27 mouse cellular contexts compared by ENCODE assay signal in genomic region chr12:74192552-74192951, GRCm38 (mm10).
DNase-seq lines count a peak whose midpoint lies in the region; ATAC-seq lines count a peak whose summit lies in the region.
"Had no signal": no experiment of that assay in that cellular context is flagged by ENCODE, and none has a peak within 500 bp of the region (broad histone marks: within the 10 kb centered on the region; RNA-seq: fewer than 3 reads in every experiment).

No protein-coding gene starts in this region.

- no peaks in the 10 kb centered on the region for H3K4me1 ChIP-seq in heart, embryonic 11.5 days (ENCODE audit: control insufficient read depth, insufficient read depth, low read length)
- no peaks in the 10 kb centered on the region for H3K4me1 ChIP-seq in intestine, embryonic 15.5 days (replicated peaks)
- H3K4me1 ChIP-seq: embryonic facial prominence, embryonic 12.5 days; heart, embryonic 12.5 days; hindbrain, embryonic 10.5 days; limb, embryonic 10.5 days; liver, embryonic 15.5 days; neural tube, embryonic 12.5 days had no signal

- H3K27me3 ChIP-seq in heart, embryonic 11.5 days (ENCODE audit: control insufficient read depth, insufficient read depth, low read length): no peaks in the 10 kb centered on the region
- H3K27me3 ChIP-seq in intestine, embryonic 15.5 days (replicated peaks): no peaks in the 10 kb centered on the region
- H3K27me3 ChIP-seq: embryonic facial prominence, embryonic 12.5 days; forebrain, embryonic 12.5 days; heart, embryonic 12.5 days; liver, embryonic 15.5 days; neural tube, embryonic 12.5 days had no signal

- DNase-seq in adrenal gland, adult (ENCODE audit: inconsistent age in 2 of 2, low spot score in 1 of 2): peak; percentile 32 to 73
- no peak for DNase-seq in adrenal gland, postnatal 4 days (ENCODE audit: low spot score in 2 of 2)
- peak; percentile 70 for DNase-seq in Muller cell, postnatal 12 days (ENCODE audit: inconsistent ontology term)
- DNase-seq in brain, adult 2 months (ENCODE audit: low read depth, low spot score): peak; percentile 29
- no peak for DNase-seq in gastrocnemius, postnatal 36 days
- DNase-seq: cerebellum, adult 11-12 months; cerebellum, postnatal 14 days; gastrocnemius, adult 2 months; heart, postnatal 10 days; kidney, postnatal 36 days; liver; midbrain, embryonic 14.5 days; right cerebral cortex, postnatal 25 days; thymus, postnatal 14 days had no signal

- 70% methylated on average over 4 of the region's 4 CpGs for WGBS in heart, embryonic 11.5 days (ENCODE audit: insufficient replicate concordance)
- 85% methylated on average over 4 of the region's 4 CpGs for WGBS in intestine, embryonic 15.5 days

- H3K9me3 ChIP-seq in heart, embryonic 11.5 days (replicated peaks; ENCODE audit: control insufficient read depth, low read length): no peaks in the 10 kb centered on the region
- no peaks in the 10 kb centered on the region for H3K9me3 ChIP-seq in intestine, embryonic 15.5 days
- H3K9me3 ChIP-seq: embryonic facial prominence, embryonic 12.5 days; forebrain, embryonic 12.5 days; heart, embryonic 12.5 days; hindbrain, embryonic 10.5 days; limb, embryonic 10.5 days; liver, embryonic 15.5 days; neural tube, embryonic 12.5 days had no signal

- no peak overlapping the region for H3K27ac ChIP-seq in heart, embryonic 11.5 days (ENCODE audit: low read depth, low read length)
- no peak overlapping the region for H3K27ac ChIP-seq in intestine, embryonic 15.5 days
- H3K27ac ChIP-seq: embryonic facial prominence, embryonic 12.5 days; forebrain, embryonic 12.5 days; gastrocnemius, adult 2 months; hindbrain, embryonic 10.5 days; limb, embryonic 10.5 days; liver, embryonic 15.5 days; neural tube, embryonic 12.5 days had no signal

- no peak overlapping the region for H3K4me2 ChIP-seq in heart, embryonic 11.5 days
- no peak overlapping the region for H3K4me2 ChIP-seq in intestine, embryonic 15.5 days (replicated peaks)
- H3K4me2 ChIP-seq: embryonic facial prominence, embryonic 12.5 days; forebrain, embryonic 12.5 days; heart, embryonic 12.5 days; liver, embryonic 15.5 days; neural tube, embryonic 12.5 days had no signal

- peak; percentile 76 for ATAC-seq in megakaryocyte progenitor cell, adult 5-6 weeks (replicated peaks; ENCODE audit: poor library complexity)
- no peak for ATAC-seq in heart, embryonic 11.5 days (replicated peaks; ENCODE audit: insufficient number of reproducible peaks, low FRiP score, low TSS enrichment)
- ATAC-seq in intestine, embryonic 15.5 days: no peak
- ATAC-seq: hindbrain, embryonic 16.5 days; intestine, embryonic 16.5 days; lung, postnatal 0 days had no signal

- H3K36me3 ChIP-seq in heart, embryonic 11.5 days (ENCODE audit: control insufficient read depth, insufficient read depth, low read length): no peaks in the 10 kb centered on the region
- no peaks in the 10 kb centered on the region for H3K36me3 ChIP-seq in intestine, embryonic 15.5 days
- H3K36me3 ChIP-seq: embryonic facial prominence, embryonic 12.5 days; forebrain, embryonic 12.5 days; heart, embryonic 12.5 days; hindbrain, embryonic 10.5 days; limb, embryonic 10.5 days; liver, embryonic 15.5 days; neural tube, embryonic 12.5 days had no signal

- no peak overlapping the region for H3K4me3 ChIP-seq in heart, embryonic 11.5 days (ENCODE audit: low read depth, low read length)
- H3K4me3 ChIP-seq in intestine, embryonic 15.5 days (replicated peaks): no peak overlapping the region
- H3K4me3 ChIP-seq: embryonic facial prominence, embryonic 12.5 days; forebrain, embryonic 12.5 days; gastrocnemius, adult 2 months; heart, embryonic 12.5 days; hindbrain, embryonic 10.5 days; limb, embryonic 10.5 days; liver, embryonic 15.5 days; neural tube, embryonic 12.5 days had no signal

- intact Hi-C loops in gastrocnemius, postnatal 36 days (cut with DNase I): no loop called here

- H3K9ac ChIP-seq in heart, embryonic 11.5 days (ENCODE audit: low read depth, low read length): no peak overlapping the region
- no peak overlapping the region for H3K9ac ChIP-seq in intestine, embryonic 15.5 days
- H3K9ac ChIP-seq: embryonic facial prominence, embryonic 12.5 days; forebrain, embryonic 12.5 days; heart, embryonic 12.5 days; liver, embryonic 15.5 days; neural tube, embryonic 12.5 days had no signal

Comparison
In these comparisons a context has a peak if more than half of its experiments do, and no peak if none do; other contexts are left out.
1. DNase-seq: peak in adrenal gland, adult (2 of 2), Muller cell, postnatal 12 days (single experiment) and brain, adult 2 months (single experiment); none in adrenal gland, postnatal 4 days (0 of 2) and gastrocnemius, postnatal 36 days (0 of 2).